Mouse (Mus musculus): Measurements from ENCODE around the gene Tubd1.

- TF ChIP-seq E2F4 (IDR thresholded peaks at IDR 0.05; ENCODE audit: insufficient read depth) (no peak), CEBPB (IDR thresholded peaks at IDR 0.05; ENCODE audit: insufficient read depth, poor library complexity, severe bottlenecking) (no peak), USF1 (IDR thresholded peaks at IDR 0.05; ENCODE audit: low read depth) (no peak), POLR2A (IDR thresholded peaks at IDR 0.05; ENCODE audit: insufficient read length, low read depth) (peak; percentile 39), TCF12 (IDR thresholded peaks at IDR 0.05; ENCODE audit: insufficient read depth, poor library complexity, severe bottlenecking) (no peak), MYOG (IDR thresholded peaks at IDR 0.05; ENCODE audit: control insufficient read depth in 1 of 3, insufficient read depth in 1 of 3, insufficient read length in 2 of 3, low read depth in 2 of 3) (no peak), TCF3 (IDR thresholded peaks at IDR 0.05; ENCODE audit: insufficient read length, low read depth) (no peak), MAX (IDR thresholded peaks at IDR 0.05; ENCODE audit: low read depth) (no peak)
Observed at GRCm38 (mm10) chr11:86590066-86590465, 45.3 kb downstream of the Tubd1 start.
